Mouse (Mus musculus): Measurements from ENCODE around the gene Med25. TPM values are rescaled to one million over a fixed set of nuclear protein-coding genes. Genes with fewer than 3 reads are reported as not detected.

The Med25 gene
- polyA plus RNA-seq, 1 experiment, result 57.4 TPM

GRCm38 (mm10) chr7:44867010-44867702, 25.4 kb downstream of the Med25 start:
- no peak for TF ChIP-seq SRF (IDR thresholded peaks at IDR 0.05; ENCODE audit: control insufficient read depth, insufficient read length, low read depth)
- TF ChIP-seq TCF12 (IDR thresholded peaks at IDR 0.05; ENCODE audit: insufficient read depth, poor library complexity, severe bottlenecking), result no peak
- no peak for TF ChIP-seq CEBPB (IDR thresholded peaks at IDR 0.05; ENCODE audit: insufficient read depth, poor library complexity, severe bottlenecking)
- no peak for TF ChIP-seq TCF3 (IDR thresholded peaks at IDR 0.05; ENCODE audit: insufficient read length, low read depth)
- no peak for TF ChIP-seq MAX (IDR thresholded peaks at IDR 0.05; ENCODE audit: low read depth)
- peak in 1 of 3 experiments; percentile 56 for TF ChIP-seq MYOD1 (IDR thresholded peaks at IDR 0.05; ENCODE audit: control insufficient read depth in 1 of 3, insufficient read length in 2 of 3, low read depth in 2 of 3)
- peak in 1 of 3 experiments; percentile 13 for TF ChIP-seq MYOG (IDR thresholded peaks at IDR 0.05; ENCODE audit: control insufficient read depth in 1 of 3, insufficient read depth in 1 of 3, insufficient read length in 2 of 3, low read depth in 2 of 3)
- no peak for TF ChIP-seq USF1 (IDR thresholded peaks at IDR 0.05; ENCODE audit: low read depth)
- TF ChIP-seq REST (IDR thresholded peaks at IDR 0.05; ENCODE audit: insufficient read depth, insufficient read length), result no peak
- no peak for TF ChIP-seq POLR2A (IDR thresholded peaks at IDR 0.05; ENCODE audit: insufficient read length, low read depth)
- TF ChIP-seq POLR2AphosphoS2 (IDR thresholded peaks at IDR 0.05; ENCODE audit: insufficient read length, low read depth), result peak; percentile 39

DNA sequence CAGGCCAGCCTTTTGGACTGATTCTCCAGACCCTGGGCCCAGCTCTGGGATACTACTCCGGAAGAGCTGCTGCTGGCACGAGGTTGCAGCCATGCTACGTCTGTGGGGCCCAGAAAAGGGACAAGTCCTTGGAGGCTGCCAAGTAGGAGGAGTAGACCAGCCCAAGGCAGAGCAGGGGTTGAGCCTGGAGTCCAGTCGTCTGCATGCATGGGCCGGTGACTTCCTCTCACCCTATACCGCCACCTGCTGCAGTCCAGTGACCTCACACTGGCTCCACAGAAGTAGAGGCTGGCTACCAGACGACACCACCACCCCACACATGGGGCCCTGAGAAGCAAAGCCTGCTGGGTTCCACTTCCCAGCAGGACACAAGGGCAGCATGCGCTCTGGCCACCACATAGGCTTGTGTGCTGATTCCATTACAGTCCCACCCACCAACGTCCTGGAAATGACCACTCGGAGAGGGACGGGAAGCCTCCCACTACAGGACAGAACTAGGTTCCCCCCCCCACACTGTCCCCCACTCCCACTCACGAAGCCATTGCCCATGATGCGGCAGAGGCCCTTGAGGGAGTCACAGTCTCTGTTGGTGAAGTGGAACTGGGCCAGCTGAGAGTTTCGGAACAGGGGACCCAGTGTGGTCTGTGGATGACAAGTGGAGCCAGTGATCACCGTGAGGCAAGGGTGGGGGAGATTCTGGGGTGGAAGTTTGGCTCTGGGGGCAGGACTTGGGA, 26.1 kb downstream of the Med25 start:
- no peak overlapping the region for H3K4me3 ChIP-seq
- no peaks in the 10 kb centered on the region for H3K27me3 ChIP-seq (ENCODE audit: control insufficient read depth, insufficient read depth, insufficient read length)
- peaks cover 3% of the 10 kb centered on the region for H3K36me3 ChIP-seq (ENCODE audit: control insufficient read depth, insufficient read depth)
- H3ac ChIP-seq (ENCODE audit: control insufficient read depth, insufficient read length), result no peak overlapping the region
- no peak for TF ChIP-seq MYOG (IDR thresholded peaks at IDR 0.05; ENCODE audit: control insufficient read depth in 1 of 3, insufficient read depth in 1 of 3, insufficient read length in 2 of 3, low read depth in 2 of 3)
- TF ChIP-seq POLR2AphosphoS2 (IDR thresholded peaks at IDR 0.05; ENCODE audit: insufficient read length, low read depth), result peak; percentile 64
- peak in 1 of 3 experiments; percentile 31 for TF ChIP-seq MYOD1 (IDR thresholded peaks at IDR 0.05; ENCODE audit: control insufficient read depth in 1 of 3, insufficient read length in 2 of 3, low read depth in 2 of 3)
- peaks cover 49% of the 10 kb centered on the region for H3K79me2 ChIP-seq (ENCODE audit: control insufficient read depth, insufficient read depth)
- peak overlapping the region; percentile 92 for H3K4me2 ChIP-seq (ENCODE audit: low read depth)

More at GRCm38 (mm10) chr7:44867010-44867702, 25.4 kb downstream of the Med25 start:
- Histone ChIP-seq H3K36me3 (ENCODE audit: control insufficient read depth, insufficient read depth) (no peaks in the 10 kb centered on the region), H3K27me3 (ENCODE audit: control insufficient read depth, insufficient read depth, insufficient read length) (no peaks in the 10 kb centered on the region), H3K4me2 (ENCODE audit: low read depth) (peak overlapping the region; percentile 92), H3ac (ENCODE audit: control insufficient read depth, insufficient read length) (no peak overlapping the region), H3K4me3 (peak overlapping the region; percentile 19), H3K79me2 (ENCODE audit: control insufficient read depth, insufficient read depth) (peaks cover 49% of the 10 kb centered on the region)

DNA sequence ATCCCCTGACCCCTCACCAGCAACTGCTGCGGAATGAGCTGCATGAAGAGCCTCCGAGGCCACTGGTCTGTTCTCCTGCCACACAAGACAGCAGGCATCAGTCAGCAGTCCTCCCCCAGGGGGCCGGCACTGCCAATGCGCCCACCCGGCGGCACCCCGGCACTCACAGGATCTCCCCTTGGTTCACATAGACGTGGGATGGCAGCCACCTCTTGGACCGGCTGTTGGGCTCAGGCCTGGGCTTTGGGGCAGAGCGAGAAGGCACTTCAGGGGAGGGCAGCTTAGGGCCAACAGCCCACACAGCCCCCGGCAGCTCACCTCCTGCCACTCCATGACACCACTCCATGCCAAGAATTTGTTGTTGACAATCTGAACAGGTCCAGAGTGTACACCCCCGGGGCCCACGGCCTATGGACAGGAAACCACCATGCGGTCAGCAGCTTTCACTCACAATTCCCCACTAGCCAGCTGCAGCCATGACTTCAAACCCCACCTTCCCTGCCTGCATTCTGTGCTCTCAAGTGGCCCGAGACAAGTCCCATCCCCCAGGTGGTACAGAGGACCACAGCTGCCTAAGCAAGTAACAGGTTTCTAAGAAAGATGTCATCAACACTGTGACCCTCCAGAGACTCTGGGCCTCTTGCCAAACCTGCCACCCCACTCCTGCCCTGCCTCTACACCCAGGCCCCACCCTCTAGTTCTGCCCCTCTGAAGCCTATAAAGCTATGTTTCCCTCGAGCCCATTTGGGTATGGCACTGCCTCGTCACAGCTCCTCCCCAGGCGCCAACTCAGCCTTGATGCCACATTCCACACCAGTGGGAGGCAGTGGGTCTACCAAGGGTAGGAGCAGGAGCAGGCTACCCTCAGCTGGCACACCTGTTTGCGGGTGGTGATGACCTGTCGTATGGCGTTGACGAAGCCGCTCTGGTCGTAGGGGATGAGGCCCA, 27.6 kb downstream of the Med25 start:
- Histone ChIP-seq H3ac (ENCODE audit: control insufficient read depth, insufficient read length) (no peak overlapping the region), H3K27me3 (ENCODE audit: control insufficient read depth, insufficient read depth, insufficient read length) (no peaks in the 10 kb centered on the region), H3K4me3 (no peak overlapping the region), H3K36me3 (ENCODE audit: control insufficient read depth, insufficient read depth) (peaks cover 5% of the 10 kb centered on the region), H3K79me2 (ENCODE audit: control insufficient read depth, insufficient read depth) (peaks cover 49% of the 10 kb centered on the region), H3K4me2 (ENCODE audit: low read depth) (peak overlapping the region; percentile 92)
- TF ChIP-seq POLR2A (IDR thresholded peaks at IDR 0.05; ENCODE audit: insufficient read length, low read depth) (peak; percentile 27), CEBPB (IDR thresholded peaks at IDR 0.05; ENCODE audit: insufficient read depth, poor library complexity, severe bottlenecking) (no peak), TCF3 (IDR thresholded peaks at IDR 0.05; ENCODE audit: insufficient read length, low read depth) (no peak), MAX (IDR thresholded peaks at IDR 0.05; ENCODE audit: low read depth) (no peak), POLR2AphosphoS2 (IDR thresholded peaks at IDR 0.05; ENCODE audit: insufficient read length, low read depth) (peak; percentile 70), MYOD1 (IDR thresholded peaks at IDR 0.05; ENCODE audit: control insufficient read depth in 1 of 3, insufficient read length in 2 of 3, low read depth in 2 of 3) (peak in 2 of 3 experiments; percentile 33 to 68), USF1 (IDR thresholded peaks at IDR 0.05; ENCODE audit: low read depth) (no peak), SRF (IDR thresholded peaks at IDR 0.05; ENCODE audit: control insufficient read depth, insufficient read length, low read depth) (no peak), MYOG (IDR thresholded peaks at IDR 0.05; ENCODE audit: control insufficient read depth in 1 of 3, insufficient read depth in 1 of 3, insufficient read length in 2 of 3, low read depth in 2 of 3) (peak in 1 of 3 experiments; percentile 61), E2F4 (IDR thresholded peaks at IDR 0.05; ENCODE audit: insufficient read depth) (no peak), TCF12 (IDR thresholded peaks at IDR 0.05; ENCODE audit: insufficient read depth, poor library complexity, severe bottlenecking) (no peak), REST (IDR thresholded peaks at IDR 0.05; ENCODE audit: insufficient read depth, insufficient read length) (no peak)

- no peak overlapping the region for H3K4me3 ChIP-seq
- no peak overlapping the region for H3ac ChIP-seq (ENCODE audit: control insufficient read depth, insufficient read length)
- peaks cover 54% of the 10 kb centered on the region for H3K79me2 ChIP-seq (ENCODE audit: control insufficient read depth, insufficient read depth)
- peaks cover 5% of the 10 kb centered on the region for H3K36me3 ChIP-seq (ENCODE audit: control insufficient read depth, insufficient read depth)
- TF ChIP-seq POLR2AphosphoS2 (IDR thresholded peaks at IDR 0.05; ENCODE audit: insufficient read length, low read depth) (peak; percentile 62), E2F4 (IDR thresholded peaks at IDR 0.05; ENCODE audit: insufficient read depth) (no peak)
- H3K4me2 ChIP-seq (ENCODE audit: low read depth), result no peak overlapping the region
- H3K27me3 ChIP-seq (ENCODE audit: control insufficient read depth, insufficient read depth, insufficient read length), result no peaks in the 10 kb centered on the region
Measured at GRCm38 (mm10) chr7:44863982-44864494, 28.5 kb downstream of the Med25 start.
